Mouse (Mus musculus) testis, adult 2 months (tissue): ENCODE results near the gene Fpr1. TPM values are rescaled to one million over a fixed set of nuclear protein-coding genes. Genes with fewer than 3 reads are reported as not detected.

ENCODE experiments used
- H3K27ac ChIP-seq: fragments of 200-500 bp; 2 replicates; pipeline ENCODE4 v1.5.1; 2012; ENCODE audit warnings: low read depth, low read length; ENCODE audit not compliant: control insufficient read depth, insufficient read depth
- H3K27me3 ChIP-seq: fragments of 200-500 bp; 2 replicates; pipeline ENCODE4 v1.6.1; 2012; ENCODE audit warnings: mild to moderate bottlenecking, low read length, moderate library complexity; ENCODE audit not compliant: control insufficient read depth, insufficient read depth
- H3K36me3 ChIP-seq: fragments of 200-500 bp; 2 replicates; pipeline ENCODE4 v1.6.1; 2012; ENCODE audit warnings: mild to moderate bottlenecking, low read length; ENCODE audit not compliant: control insufficient read depth, insufficient read depth
- H3K4me1 ChIP-seq: fragments of 200-500 bp; 2 replicates; pipeline ENCODE4 v1.6.1; 2012; ENCODE audit warnings: low read length; ENCODE audit not compliant: control insufficient read depth, insufficient read depth
- H3K4me3 ChIP-seq: fragments of 200-500 bp; 2 replicates; pipeline ENCODE4 v1.5.1; 2012; ENCODE audit warnings: low read depth, mild to moderate bottlenecking, low read length, moderate library complexity, mixed read lengths; ENCODE audit not compliant: control insufficient read depth
- CTCF ChIP-seq: fragments of 200-500 bp; IDR thresholded peaks from 2 replicates; pipeline ENCODE4 v1.5.1; 2012; ENCODE audit warnings: low read depth, mild to moderate bottlenecking, inconsistent platforms, low read length, moderate library complexity; ENCODE audit not compliant: control insufficient read depth, insufficient read depth, insufficient replicate concordance
- POLR2A ChIP-seq: fragments of 200-500 bp; IDR thresholded peaks from 2 replicates; pipeline ENCODE4 v1.6.1; 2012; ENCODE audit warnings: low read depth, mild to moderate bottlenecking, inconsistent platforms, low read length, moderate library complexity; ENCODE audit not compliant: control insufficient read depth
- polyA plus RNA-seq: library from polyadenylated mRNA; depleted of rRNA; stranded (reverse); fragments of >200 nt; gene quantifications from 2 replicates; pipeline ENCODE4 v1.2.3, GENCODE M21; 2012

Fpr1 gene
- polyA plus RNA-seq, 1 experiment: not detected

DNA sequence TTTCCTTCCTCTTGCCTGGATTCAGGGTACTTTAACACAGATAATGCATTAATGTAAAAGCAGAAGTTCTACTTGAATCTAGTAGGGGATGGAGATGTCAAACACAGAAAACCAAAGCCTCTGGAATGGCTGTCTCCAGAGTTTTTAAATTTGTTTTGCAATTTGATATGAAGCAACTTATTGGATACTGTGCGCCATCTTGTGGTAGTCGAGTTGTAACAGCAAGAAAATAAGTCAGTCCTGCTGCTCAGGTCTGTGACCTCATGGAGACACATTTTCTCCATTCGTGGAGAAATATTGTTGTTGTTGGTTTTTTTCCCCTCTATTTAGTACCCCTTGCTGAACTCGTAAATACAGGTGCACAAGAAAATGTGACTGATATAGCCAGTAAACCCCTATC is 12.3 kb upstream of the Fpr1 start:
- no peak overlapping the region for H3K4me3 ChIP-seq
- H3K27ac ChIP-seq: no peak overlapping the region
- no peaks in the 10 kb centered on the region for H3K4me1 ChIP-seq
- TF ChIP-seq POLR2A: no peak
- no peak for TF ChIP-seq CTCF
- no peaks in the 10 kb centered on the region for H3K27me3 ChIP-seq
- H3K36me3 ChIP-seq: no peaks in the 10 kb centered on the region

DNA sequence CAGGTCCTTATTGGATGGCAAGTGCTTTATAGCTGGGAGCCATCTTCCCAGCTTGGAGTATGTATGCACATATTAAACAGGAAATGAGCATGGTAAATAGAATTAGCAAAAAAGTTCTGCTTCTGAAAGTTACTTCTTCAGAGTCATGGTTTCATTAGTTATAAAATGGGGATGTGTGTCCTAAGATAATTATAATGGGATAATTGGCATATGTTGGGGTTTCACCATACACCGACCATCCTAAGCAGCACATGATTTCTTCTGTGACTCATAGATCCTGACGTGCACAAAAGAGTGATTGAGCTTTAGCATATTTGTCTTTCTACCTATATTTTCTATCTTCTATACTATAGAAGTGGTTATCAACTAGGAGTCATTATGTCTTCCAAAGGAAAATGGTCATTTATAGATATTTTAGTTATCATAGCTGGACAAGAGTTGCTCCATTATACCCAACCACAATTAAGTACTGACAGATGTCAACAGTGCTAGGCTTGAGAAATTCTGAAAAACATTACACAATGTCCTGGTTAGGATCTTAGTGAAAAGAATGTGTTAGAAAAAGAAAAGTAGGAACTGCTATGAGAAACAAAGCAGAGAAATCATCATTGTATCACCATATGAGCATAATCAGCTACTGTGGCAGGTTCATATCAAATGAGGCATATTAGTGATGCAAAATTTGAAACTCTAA is 6.1 kb upstream of the Fpr1 start:
- H3K4me3 ChIP-seq: no peak overlapping the region
- H3K4me1 ChIP-seq: no peaks in the 10 kb centered on the region
- H3K27me3 ChIP-seq: no peaks in the 10 kb centered on the region
- no peak overlapping the region for H3K27ac ChIP-seq
- H3K36me3 ChIP-seq: no peaks in the 10 kb centered on the region
- TF ChIP-seq POLR2A (no peak), CTCF (no peak)

DNA sequence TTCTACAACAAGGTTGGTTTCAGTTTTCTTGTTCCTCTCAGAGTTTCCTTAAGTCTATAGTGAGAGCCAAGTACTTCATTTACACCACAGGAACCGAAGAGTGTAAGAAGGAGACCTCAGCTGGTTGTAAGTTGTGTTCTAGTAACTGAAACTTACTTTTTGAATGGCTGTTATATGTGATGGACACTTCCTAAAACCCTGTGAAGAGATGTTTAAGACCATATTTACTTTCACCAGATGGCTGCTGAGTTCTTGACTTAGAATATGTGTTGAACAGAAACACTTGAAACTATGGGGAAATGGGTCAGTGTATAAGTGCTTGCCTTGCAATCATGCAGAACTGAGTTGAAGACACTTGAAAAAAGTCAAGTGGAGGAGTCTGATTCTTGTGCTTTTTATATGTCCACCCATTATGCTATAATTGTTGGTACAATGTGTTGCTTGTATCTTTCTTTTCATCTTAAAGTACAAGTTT is 4.1 kb upstream of the Fpr1 start, which contains the start of the genes Fpr2 and Fpr3:
Gene Fpr2, plus strand, starts transcription at position 51 of the 475 bp plus-strand sequence.
Gene Fpr3, plus strand, starts transcription at position 79 of the 475 bp plus-strand sequence.
- Histone ChIP-seq H3K4me1 (no peaks in the 10 kb centered on the region), H3K36me3 (no peaks in the 10 kb centered on the region), H3K27ac (no peak within 1 kb of the TSS), H3K4me3 (no peak within 1 kb of the TSS), H3K27me3 (no peaks in the 10 kb centered on the region)
- no peak for TF ChIP-seq POLR2A
- no peak for TF ChIP-seq CTCF

DNA sequence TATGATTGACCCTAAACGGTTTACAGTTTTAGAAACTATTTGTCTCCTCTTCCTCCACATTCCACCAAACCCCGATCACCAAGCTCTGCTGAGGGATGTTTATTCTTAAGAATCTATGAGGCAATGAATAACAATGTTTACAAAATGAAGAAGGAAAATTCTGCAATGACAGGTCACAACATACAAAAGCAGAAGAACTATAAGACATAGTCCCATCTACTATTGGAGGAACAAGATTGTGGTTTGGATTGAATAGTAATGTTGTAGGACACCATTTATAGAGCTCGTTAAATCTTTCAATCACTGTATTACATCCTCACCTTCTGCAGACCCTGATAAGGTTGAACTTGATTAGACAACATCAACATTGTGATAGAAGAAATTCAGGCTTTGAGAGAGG is 1.1 kb downstream of the Fpr1 start:
- H3K4me1 ChIP-seq: no peaks in the 10 kb centered on the region
- no peak overlapping the region for H3K4me3 ChIP-seq
- no peaks in the 10 kb centered on the region for H3K27me3 ChIP-seq
- H3K27ac ChIP-seq: no peak overlapping the region
- H3K36me3 ChIP-seq: no peaks in the 10 kb centered on the region
- TF ChIP-seq CTCF (no peak), POLR2A (no peak)

DNA sequence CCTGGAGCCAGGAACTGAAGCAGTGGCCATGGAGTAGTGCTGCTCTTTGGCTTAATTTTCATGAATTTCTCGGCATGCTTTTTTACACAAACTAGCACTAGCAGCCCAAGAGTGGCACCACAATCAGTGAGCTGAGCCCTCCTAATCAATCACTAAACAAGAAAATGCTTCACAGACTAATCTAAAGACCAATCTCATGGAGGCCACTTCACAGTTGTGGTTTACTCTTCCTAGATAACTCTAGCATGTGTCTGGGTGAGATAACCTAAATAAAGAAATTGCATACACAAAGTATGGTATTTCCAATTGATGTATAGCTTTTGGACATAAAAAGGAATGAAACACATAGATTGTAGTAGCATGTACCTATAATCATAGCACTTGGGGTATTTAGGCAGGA is 4.4 kb downstream of the Fpr1 start:
- TF ChIP-seq POLR2A (no peak), CTCF (no peak)
- Histone ChIP-seq H3K4me1 (no peaks in the 10 kb centered on the region), H3K27me3 (no peaks in the 10 kb centered on the region), H3K27ac (no peak overlapping the region), H3K36me3 (no peaks in the 10 kb centered on the region), H3K4me3 (no peak overlapping the region)

DNA sequence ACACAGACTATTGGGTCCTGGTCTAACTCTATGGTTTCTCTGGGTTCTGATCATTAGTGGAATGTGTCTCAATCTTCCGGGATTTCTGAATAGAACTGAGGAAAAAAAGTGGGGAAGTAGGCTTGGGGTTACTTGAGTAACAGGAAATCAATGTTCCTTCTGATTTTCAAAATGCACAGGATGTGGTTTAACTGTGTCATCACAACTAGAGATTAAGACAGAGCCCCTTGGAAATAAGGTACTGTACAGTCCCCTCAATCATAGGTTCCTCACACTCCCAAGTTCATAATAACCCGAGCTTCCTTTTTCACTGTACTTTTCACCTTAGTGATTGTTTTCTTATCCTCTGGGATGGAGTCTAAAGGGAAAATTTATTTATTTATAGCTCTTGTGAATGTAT is 12.0 kb downstream of the Fpr1 start:
- Histone ChIP-seq H3K36me3 (no peaks in the 10 kb centered on the region), H3K27ac (no peak overlapping the region), H3K4me3 (no peak overlapping the region), H3K27me3 (no peaks in the 10 kb centered on the region), H3K4me1 (no peaks in the 10 kb centered on the region)
- TF ChIP-seq CTCF (no peak), POLR2A (no peak)

DNA sequence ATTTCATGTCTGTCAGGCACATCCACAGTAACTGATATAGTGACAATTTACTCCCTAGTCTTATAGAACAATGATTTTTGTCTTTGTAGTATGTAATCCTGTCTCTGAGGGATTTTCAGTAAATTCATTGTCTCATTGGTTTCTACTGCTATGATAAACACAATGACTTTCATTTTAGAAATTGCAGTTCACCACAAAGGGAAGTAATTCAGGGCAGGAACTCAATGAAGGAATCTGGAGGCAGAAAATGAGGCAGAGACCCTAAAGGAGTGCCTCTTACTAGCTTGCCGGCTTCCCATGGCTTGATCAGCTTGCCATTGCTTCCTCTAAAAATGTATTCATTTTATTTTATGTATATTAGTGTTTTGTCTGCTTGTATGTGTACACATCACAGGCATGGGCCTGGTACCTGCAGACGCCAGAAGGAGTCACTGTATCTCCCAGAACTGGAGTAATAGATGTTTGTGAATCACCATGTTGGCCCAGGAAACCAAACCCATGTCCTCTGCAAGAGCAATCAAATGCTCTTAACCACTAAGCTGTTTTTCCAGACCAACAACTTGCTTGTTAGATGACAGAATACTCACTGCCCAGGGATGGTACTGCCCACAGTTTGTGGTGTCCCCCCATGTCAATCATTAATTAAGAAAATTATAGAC is 12.7 kb downstream of the Fpr1 start:
- H3K27me3 ChIP-seq: no peaks in the 10 kb centered on the region
- no peaks in the 10 kb centered on the region for H3K36me3 ChIP-seq
- H3K27ac ChIP-seq: no peak overlapping the region
- no peaks in the 10 kb centered on the region for H3K4me1 ChIP-seq
- no peak overlapping the region for H3K4me3 ChIP-seq
- no peak for TF ChIP-seq CTCF
- no peak for TF ChIP-seq POLR2A
